1 mouse cellular context compared by ENCODE assay signal in genomic region chr5:3723415-3723814, GRCm38 (mm10).
TF ChIP-seq lines count a peak whose summit lies in the region.

No protein-coding gene starts in this region.

TF ChIP-seq in MEL, 35 proteins besides CTCF, POLR2A, EP300 and RAD21:
- TF ChIP-seq POLR2AphosphoS2 (IDR thresholded peaks at IDR 0.05; ENCODE audit: low read length) (no peak), USF1 (IDR thresholded peaks at IDR 0.05; ENCODE audit: low read depth, low read length) (no peak), BHLHE40 (IDR thresholded peaks at IDR 0.05; ENCODE audit: borderline replicate concordance, low read depth, low read length) (no peak; the same call in 1 of the 2 replicates), TAL1 (IDR thresholded peaks at IDR 0.05; ENCODE audit: low read length) (no peak), ZMIZ1 (IDR thresholded peaks at IDR 0.05; ENCODE audit: low read depth, low read length) (no peak), KAT2A (conservative IDR thresholded peaks at IDR 0.05; ENCODE audit: low read depth, low read length) (no peak), SMC3 (IDR thresholded peaks at IDR 0.05; ENCODE audit: low read depth, low read length) (no peak), ZNF384 (IDR thresholded peaks at IDR 0.05; ENCODE audit: low read depth, low read length) (no peak)
